Mouse (Mus musculus) liver, adult (tissue): ENCODE results near the gene Gk2.

Experiments
- GATA4 ChIP-seq: IDR thresholded peaks from 2 replicates; pipeline ENCODE4 v1.6.1; 2014; ENCODE audit warnings: mild to moderate bottlenecking, low read length; ENCODE audit not compliant: insufficient replicate concordance

The Gk2 gene

GRCm38 (mm10) chr5:97456816-97457215 is at the start of gene Gk2:
Gk2 (minus strand) TSS chr5:97457021.
- TF ChIP-seq GATA4 = no peak

GRCm38 (mm10) chr5:97498041-97498440 is 41.2 kb upstream of the Gk2 start:
- no peak for TF ChIP-seq GATA4

- no peak for TF ChIP-seq GATA4
Observed at GRCm38 (mm10) chr5:97495488-97496092, 38.8 kb upstream of the Gk2 start.

- no peak for TF ChIP-seq GATA4
Observed at GRCm38 (mm10) chr5:97493421-97493820, 36.6 kb upstream of the Gk2 start.

GRCm38 (mm10) chr5:97486141-97486540 is 29.3 kb upstream of the Gk2 start:
- no peak for TF ChIP-seq GATA4

- TF ChIP-seq GATA4 = no peak
Observed at GRCm38 (mm10) chr5:97479991-97480390, 23.2 kb upstream of the Gk2 start.

- TF ChIP-seq GATA4 = no peak
Observed at GRCm38 (mm10) chr5:97467246-97467645, 10.4 kb upstream of the Gk2 start.

- TF ChIP-seq GATA4 = no peak
Observed at GRCm38 (mm10) chr5:97466430-97467158, 9.8 kb upstream of the Gk2 start.

- TF ChIP-seq GATA4 = no peak
Observed at GRCm38 (mm10) chr5:97465956-97466355, 9.1 kb upstream of the Gk2 start.

GRCm38 (mm10) chr5:97462856-97463255 is 6.0 kb upstream of the Gk2 start:
- no peak for TF ChIP-seq GATA4

- no peak for TF ChIP-seq GATA4
Observed at GRCm38 (mm10) chr5:97451451-97451850, 5.4 kb downstream of the Gk2 start.

- no peak for TF ChIP-seq GATA4
Observed at GRCm38 (mm10) chr5:97444191-97444590, 12.6 kb downstream of the Gk2 start.

GRCm38 (mm10) chr5:97432512-97432911 is 24.3 kb downstream of the Gk2 start:
- no peak for TF ChIP-seq GATA4

- no peak for TF ChIP-seq GATA4
Observed at GRCm38 (mm10) chr5:97429976-97430375, 26.8 kb downstream of the Gk2 start.

GRCm38 (mm10) chr5:97421669-97422068 is 35.2 kb downstream of the Gk2 start:
- TF ChIP-seq GATA4 = no peak

- TF ChIP-seq GATA4 = no peak
Observed at GRCm38 (mm10) chr5:97417185-97417584, 39.6 kb downstream of the Gk2 start.

GRCm38 (mm10) chr5:97415837-97416236 is 41.0 kb downstream of the Gk2 start:
- TF ChIP-seq GATA4 = no peak
